Mouse (Mus musculus) forebrain, embryonic 14.5 days (tissue): Measurements from ENCODE around the gene Ankrd9. TPM values are rescaled to one million over a fixed set of nuclear protein-coding genes. Genes with fewer than 3 reads are reported as not detected.

Source experiments
- polyA plus RNA-seq: library from polyadenylated mRNA; unstranded; fragments of >200 nt; fragmentation: Nextera tagmentation; extraction: Ambion mirVana; gene quantifications from 2 replicates; pipeline ENCODE4 v1.2.1, GENCODE M21; 2014

Gene Ankrd9
- polyA plus RNA-seq, 1 experiment from 2014 or later, result 6.0 TPM

Other genes starting within 250 kb of the Ankrd9 start
- 24.6 and 29.7 TPM in 2 replicates for gene Wdr20, start 241.1 kb downstream of the Ankrd9 start, polyA plus RNA-seq
- gene Mok, start 138.1 kb downstream of the Ankrd9 start, polyA plus RNA-seq, result 16.3 and 18.9 TPM in 2 replicates
- gene Zfp839, start 128.8 kb downstream of the Ankrd9 start, polyA plus RNA-seq, result 0.81 and 0.88 TPM in 2 replicates
- gene Cinp, start 89.9 kb downstream of the Ankrd9 start, polyA plus RNA-seq, result 86.2 and 87.5 TPM in 2 replicates
- 3.8 and 5.9 TPM in 2 replicates for gene Tecpr2, start 89.8 kb downstream of the Ankrd9 start, polyA plus RNA-seq
- 8.5 and 9.7 TPM in 2 replicates for gene Rcor1, start 60.3 kb upstream of the Ankrd9 start, polyA plus RNA-seq
- gene Traf3, start 187.3 kb upstream of the Ankrd9 start, polyA plus RNA-seq, result 9.8 and 12.1 TPM in 2 replicates
- gene 4930595D18Rik, start 205.5 kb upstream of the Ankrd9 start, polyA plus RNA-seq, result not detected in 2 replicates